Mouse (Mus musculus): ENCODE results near the gene Oxct1. TPM values are rescaled to one million over a fixed set of nuclear protein-coding genes. Genes with fewer than 3 reads are reported as not detected.

The Oxct1 gene
- total and polyA plus RNA-seq, 3 experiments = 6.5 to 64.4 (median 14.0) TPM

DNA sequence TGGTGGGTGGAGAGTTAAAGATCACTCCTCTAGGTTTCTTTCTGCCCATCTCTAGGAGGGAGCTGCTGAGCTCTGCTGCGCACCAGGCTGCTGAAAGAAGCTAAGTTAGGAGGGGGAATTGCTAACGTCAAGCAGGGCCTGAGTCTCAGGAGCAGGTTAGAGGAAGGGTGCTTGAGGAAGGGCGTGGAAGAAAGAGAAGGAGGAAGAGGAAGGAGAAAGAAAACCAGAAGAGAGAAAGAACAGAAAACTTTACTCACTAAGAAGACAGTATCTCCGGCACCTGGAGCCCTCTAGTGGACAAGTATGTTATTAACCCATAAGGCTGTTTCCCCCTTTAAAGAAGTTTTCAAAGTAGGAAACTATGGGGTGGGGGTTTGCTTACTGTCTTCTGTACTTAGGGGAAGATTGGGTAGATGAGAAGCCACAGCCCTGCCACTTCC lies 16.9 kb downstream of the Oxct1 start:
- peak; percentile 40; the same call in 1 of the 2 replicates for ATAC-seq (ENCODE audit: extremely low read depth, insufficient number of reproducible peaks, low FRiP score, poor library complexity, severe bottlenecking)
- Histone ChIP-seq H3K4me1 (ENCODE audit: insufficient read depth, low read depth, low read length) (peaks cover 3% of the 10 kb centered on the region; the same call in 1 of the 2 replicates), H3K36me3 (replicated peaks) (no peaks in the 10 kb centered on the region), H3K27me3 (ENCODE audit: insufficient read depth, low read length) (no peaks in the 10 kb centered on the region; the same call in 1 of the 2 replicates), H3K9me3 (replicated peaks) (no peaks in the 10 kb centered on the region), H3K4me3 (ENCODE audit: low read depth, low read length) (no peak overlapping the region)
- TF ChIP-seq CTCF (IDR thresholded peaks at IDR 0.05; ENCODE audit: low read depth, low read length) (0 out of 2 replicates have a peak, but pooled peaks have one; percentile 24), TAL1 (conservative IDR thresholded peaks at IDR 0.05; ENCODE audit: low read depth, low read length) (no peak)
- peak; percentile 11 for DNase-seq (ENCODE audit: low spot score)

DNA sequence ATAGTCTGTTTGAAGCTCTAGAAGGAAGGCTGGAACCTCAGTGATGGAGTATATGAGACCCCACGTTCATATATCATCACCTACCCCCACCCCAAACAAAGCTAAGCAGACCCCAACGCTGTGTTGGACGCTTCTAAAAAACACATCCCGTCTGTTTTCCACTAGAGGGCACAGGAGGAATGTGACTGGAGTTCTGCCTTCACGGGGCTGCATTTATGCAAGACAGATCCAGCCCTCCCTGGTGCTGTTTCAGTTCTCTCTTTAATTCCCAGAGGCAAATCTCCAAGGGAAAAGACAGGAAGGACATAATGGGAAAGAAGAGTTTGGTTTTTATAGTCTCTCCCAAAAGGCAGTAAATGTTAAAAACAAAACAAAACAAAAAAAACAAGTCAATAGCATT lies 30.4 kb downstream of the Oxct1 start:
- H3K4me1 ChIP-seq (ENCODE audit: insufficient read depth, low read depth, low read length) = no peaks in the 10 kb centered on the region
- no peak overlapping the region for H3K4me3 ChIP-seq (ENCODE audit: low read depth, low read length)
- H3K27me3 ChIP-seq (ENCODE audit: insufficient read depth, low read length) = no peaks in the 10 kb centered on the region
- DNase-seq (ENCODE audit: low spot score) (no peak), ATAC-seq (ENCODE audit: extremely low read depth, insufficient number of reproducible peaks, low FRiP score, poor library complexity, severe bottlenecking) (no peak)
- H3K36me3 ChIP-seq (replicated peaks) = peaks cover 9% of the 10 kb centered on the region
- no peaks in the 10 kb centered on the region for H3K9me3 ChIP-seq (replicated peaks)
- TF ChIP-seq GATA2 (IDR thresholded peaks at IDR 0.05; ENCODE audit: borderline replicate concordance, low read depth, low read length) (no peak), TAL1 (conservative IDR thresholded peaks at IDR 0.05; ENCODE audit: low read depth, low read length) (no peak)

DNA sequence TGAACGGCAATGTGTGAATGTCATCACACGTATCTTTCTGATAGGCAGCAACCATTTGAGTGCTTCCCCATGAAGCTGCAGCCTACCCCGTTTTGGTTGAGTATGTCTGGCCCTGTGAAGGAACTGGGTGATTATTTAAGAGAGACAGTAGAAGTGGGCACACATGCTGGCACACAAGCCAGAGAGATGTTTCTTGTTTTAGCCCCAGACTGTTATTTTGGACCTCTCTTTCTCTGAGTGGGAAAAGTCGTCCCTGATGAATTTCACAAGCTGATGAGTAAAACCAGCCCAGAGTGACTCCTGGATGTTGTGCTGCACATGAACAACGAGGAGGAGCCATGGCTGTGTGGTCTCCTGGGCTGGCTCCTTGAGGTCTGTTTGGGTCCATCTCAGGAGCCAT lies 37.4 kb downstream of the Oxct1 start:
- Histone ChIP-seq H3K4me1 (ENCODE audit: insufficient read depth, low read depth, low read length) (no peaks in the 10 kb centered on the region), H3K27me3 (ENCODE audit: insufficient read depth, low read length) (no peaks in the 10 kb centered on the region), H3K4me3 (ENCODE audit: low read depth, low read length) (no peak overlapping the region), H3K36me3 (replicated peaks) (no peaks in the 10 kb centered on the region), H3K9me3 (replicated peaks) (no peaks in the 10 kb centered on the region)
- ATAC-seq (ENCODE audit: extremely low read depth, insufficient number of reproducible peaks, low FRiP score, poor library complexity, severe bottlenecking) (no peak), DNase-seq (ENCODE audit: low spot score) (no peak)
- TF ChIP-seq GATA1 (IDR thresholded peaks at IDR 0.05; ENCODE audit: borderline replicate concordance, low read length) = no peak
- TF ChIP-seq CTCF (IDR thresholded peaks at IDR 0.05; ENCODE audit: low read depth, low read length) = no peak
- TF ChIP-seq GATA2 (IDR thresholded peaks at IDR 0.05; ENCODE audit: borderline replicate concordance, low read depth, low read length) = no peak
- TF ChIP-seq TAL1 (conservative IDR thresholded peaks at IDR 0.05; ENCODE audit: low read depth, low read length) = no peak
- TF ChIP-seq POLR2AphosphoS5 (IDR thresholded peaks at IDR 0.05; ENCODE audit: insufficient replicate concordance, low read depth, low read length) = no peak

DNA sequence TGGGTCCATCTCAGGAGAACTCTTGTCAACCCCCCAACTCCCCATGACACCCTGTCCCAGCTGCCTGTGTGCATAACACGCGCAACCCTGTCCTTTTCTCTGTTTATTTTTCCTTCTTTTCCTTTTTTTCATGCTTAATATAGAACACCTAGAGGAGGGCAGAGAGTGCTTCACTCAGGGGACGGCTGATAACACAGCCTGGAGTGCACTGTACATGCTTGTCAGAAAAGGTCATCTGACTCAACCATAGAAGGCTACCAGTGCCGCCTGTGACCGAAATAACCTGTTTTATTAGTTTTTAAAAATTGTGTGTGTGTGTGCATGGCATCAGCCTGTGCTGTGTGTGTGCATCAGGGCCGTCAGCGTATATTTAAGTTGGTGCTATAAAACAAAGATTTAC lies 37.8 kb downstream of the Oxct1 start:
- DNase-seq (ENCODE audit: low spot score) = no peak
- no peaks in the 10 kb centered on the region for H3K27me3 ChIP-seq (ENCODE audit: insufficient read depth, low read length)
- no peaks in the 10 kb centered on the region for H3K36me3 ChIP-seq (replicated peaks)
- no peak overlapping the region for H3K4me3 ChIP-seq (ENCODE audit: low read depth, low read length)
- ATAC-seq (ENCODE audit: extremely low read depth, insufficient number of reproducible peaks, low FRiP score, poor library complexity, severe bottlenecking) = no peak
- H3K9me3 ChIP-seq (replicated peaks) = no peaks in the 10 kb centered on the region
- no peaks in the 10 kb centered on the region for H3K4me1 ChIP-seq (ENCODE audit: insufficient read depth, low read depth, low read length)
- TF ChIP-seq POLR2AphosphoS5 (IDR thresholded peaks at IDR 0.05; ENCODE audit: insufficient replicate concordance, low read depth, low read length) (no peak), TAL1 (conservative IDR thresholded peaks at IDR 0.05; ENCODE audit: low read depth, low read length) (no peak), GATA1 (IDR thresholded peaks at IDR 0.05; ENCODE audit: borderline replicate concordance, low read length) (no peak), GATA2 (IDR thresholded peaks at IDR 0.05; ENCODE audit: borderline replicate concordance, low read depth, low read length) (no peak), CTCF (IDR thresholded peaks at IDR 0.05; ENCODE audit: low read depth, low read length) (no peak)

DNA sequence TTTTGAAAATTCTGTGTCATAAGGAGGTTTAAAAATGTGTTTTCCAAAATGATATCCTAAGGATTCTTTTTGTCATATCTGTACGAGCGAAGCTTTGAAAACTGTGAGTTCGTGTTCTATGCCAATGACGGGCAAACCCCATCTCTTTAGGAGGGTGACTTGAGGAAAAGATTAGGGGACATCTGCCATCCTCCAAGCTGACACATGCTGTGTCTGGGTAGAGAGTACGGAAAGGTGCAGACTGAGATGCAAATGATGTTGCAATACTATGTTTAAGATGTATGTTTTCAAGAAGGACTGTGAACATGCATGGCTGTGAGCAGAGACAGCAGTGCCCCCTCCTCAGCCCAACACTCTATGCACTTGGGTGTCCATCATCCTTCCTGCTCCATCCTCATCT lies 38.5 kb downstream of the Oxct1 start:
- H3K9me3 ChIP-seq (replicated peaks) = no peaks in the 10 kb centered on the region
- H3K36me3 ChIP-seq (replicated peaks) = no peaks in the 10 kb centered on the region
- TF ChIP-seq POLR2AphosphoS5 (IDR thresholded peaks at IDR 0.05; ENCODE audit: insufficient replicate concordance, low read depth, low read length) (no peak), GATA1 (IDR thresholded peaks at IDR 0.05; ENCODE audit: borderline replicate concordance, low read length) (no peak), GATA2 (IDR thresholded peaks at IDR 0.05; ENCODE audit: borderline replicate concordance, low read depth, low read length) (no peak), TAL1 (conservative IDR thresholded peaks at IDR 0.05; ENCODE audit: low read depth, low read length) (no peak), CTCF (IDR thresholded peaks at IDR 0.05; ENCODE audit: low read depth, low read length) (no peak)
- H3K4me1 ChIP-seq (ENCODE audit: insufficient read depth, low read depth, low read length) = no peaks in the 10 kb centered on the region
- ATAC-seq (ENCODE audit: extremely low read depth, insufficient number of reproducible peaks, low FRiP score, poor library complexity, severe bottlenecking) = no peak
- H3K4me3 ChIP-seq (ENCODE audit: low read depth, low read length) = no peak overlapping the region
- no peaks in the 10 kb centered on the region for H3K27me3 ChIP-seq (ENCODE audit: insufficient read depth, low read length)
- no peak for DNase-seq (ENCODE audit: low spot score)

DNA sequence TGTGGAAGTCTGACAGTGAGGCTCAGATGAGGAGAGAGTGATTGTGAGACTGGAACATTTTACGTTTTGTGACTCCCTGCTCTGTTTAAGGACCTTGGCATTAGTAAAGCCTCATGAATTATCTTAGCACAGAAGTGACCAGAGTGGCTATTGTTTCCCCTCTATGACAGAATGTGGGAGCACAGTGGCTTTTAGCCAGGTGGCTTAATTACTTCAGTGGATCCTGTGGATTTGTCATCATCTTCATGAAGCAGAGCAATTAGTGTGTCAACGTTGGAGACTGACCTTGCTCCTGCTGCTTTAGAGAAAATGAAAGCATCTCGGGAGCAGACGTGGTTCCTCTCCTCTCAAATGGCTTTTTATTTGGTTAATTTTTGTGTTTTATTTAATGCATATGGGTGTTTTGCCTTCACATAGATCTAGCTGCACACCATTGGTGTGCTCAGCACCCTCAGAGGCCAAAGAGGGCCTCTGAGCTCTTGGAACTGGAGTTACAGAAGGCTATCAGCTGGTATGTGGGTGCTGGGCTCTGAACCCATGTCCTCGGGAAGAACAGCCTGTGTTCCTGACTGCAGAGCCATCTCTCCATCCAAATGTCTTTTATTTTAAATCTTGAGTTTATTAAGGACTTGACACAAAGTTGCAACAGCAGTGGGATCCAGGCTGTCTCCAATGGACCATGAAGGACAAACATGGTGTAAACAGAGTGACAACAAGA lies 41.2 kb downstream of the Oxct1 start:
- no peak for TF ChIP-seq GATA1 (IDR thresholded peaks at IDR 0.05; ENCODE audit: borderline replicate concordance, low read length)
- TF ChIP-seq CTCF (IDR thresholded peaks at IDR 0.05; ENCODE audit: low read depth, low read length) = no peak
- TF ChIP-seq GATA2 (IDR thresholded peaks at IDR 0.05; ENCODE audit: borderline replicate concordance, low read depth, low read length) = no peak
- Histone ChIP-seq H3K9me3 (replicated peaks) (no peaks in the 10 kb centered on the region), H3K4me3 (ENCODE audit: low read depth, low read length) (no peak overlapping the region), H3K36me3 (replicated peaks) (no peaks in the 10 kb centered on the region), H3K27me3 (ENCODE audit: insufficient read depth, low read length) (no peaks in the 10 kb centered on the region), H3K4me1 (ENCODE audit: insufficient read depth, low read depth, low read length) (no peaks in the 10 kb centered on the region)
- DNase-seq (ENCODE audit: low spot score) = no peak
- ATAC-seq (ENCODE audit: extremely low read depth, insufficient number of reproducible peaks, low FRiP score, poor library complexity, severe bottlenecking) = no peak

DNA sequence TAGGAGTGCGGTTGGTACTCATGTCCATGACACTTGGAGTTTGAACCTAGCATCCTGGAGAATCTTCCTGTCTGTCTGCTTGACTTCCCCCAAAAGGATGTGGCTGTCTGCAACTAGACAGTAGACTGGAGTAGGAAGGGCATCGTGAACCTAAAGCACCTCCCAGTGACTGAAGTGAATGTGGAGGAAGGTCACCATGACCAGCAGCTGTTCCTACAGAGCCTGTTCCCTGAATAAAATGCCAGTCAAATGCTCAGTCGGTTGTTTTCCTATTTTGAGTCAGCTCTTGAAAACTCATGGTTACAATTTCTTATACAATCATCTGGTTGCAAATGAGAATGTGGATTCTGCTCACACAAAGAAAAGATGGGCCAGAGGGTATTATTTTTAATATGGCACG lies 51.8 kb downstream of the Oxct1 start:
- no peaks in the 10 kb centered on the region for H3K9me3 ChIP-seq (replicated peaks)
- no peak for DNase-seq (ENCODE audit: low spot score)
- TF ChIP-seq CTCF (IDR thresholded peaks at IDR 0.05; ENCODE audit: low read depth, low read length) (no peak), GATA2 (IDR thresholded peaks at IDR 0.05; ENCODE audit: borderline replicate concordance, low read depth, low read length) (no peak), POLR2AphosphoS5 (IDR thresholded peaks at IDR 0.05; ENCODE audit: insufficient replicate concordance, low read depth, low read length) (no peak), GATA1 (IDR thresholded peaks at IDR 0.05; ENCODE audit: borderline replicate concordance, low read length) (no peak), TAL1 (conservative IDR thresholded peaks at IDR 0.05; ENCODE audit: low read depth, low read length) (no peak)
- H3K4me3 ChIP-seq (ENCODE audit: low read depth, low read length) = no peak overlapping the region
- ATAC-seq (ENCODE audit: extremely low read depth, insufficient number of reproducible peaks, low FRiP score, poor library complexity, severe bottlenecking) = no peak
- no peaks in the 10 kb centered on the region for H3K27me3 ChIP-seq (ENCODE audit: insufficient read depth, low read length)
- no peaks in the 10 kb centered on the region for H3K36me3 ChIP-seq (replicated peaks)
- H3K4me1 ChIP-seq (ENCODE audit: insufficient read depth, low read depth, low read length) = no peaks in the 10 kb centered on the region

Data from G1E (cell line).